Mouse (Mus musculus) cerebellum, adult (tissue): ENCODE measurements around the gene Pum3.
"Not testable (repeated sequence)": the region's sequence is repeated elsewhere in the genome, so short reads cannot be mapped to it uniquely, and the experiment has no call there.

Experiments
- ATAC-seq: cut with Nextera tagmentation; 2 replicates; pipeline ENCODE4 v1.9.2; 2017; ENCODE audit warnings: mild to moderate bottlenecking, moderate library complexity, mixed read lengths; ENCODE audit not compliant: insufficient number of reproducible peaks, low FRiP score, low TSS enrichment

Pum3 gene

GRCm38 (mm10) chr19:27395481-27395880 lies 34.1 kb downstream of the Pum3 start:
- no peak for ATAC-seq

GRCm38 (mm10) chr19:27394341-27394990 lies 35.2 kb downstream of the Pum3 start:
- ATAC-seq, result no peak

- ATAC-seq, result no peak
These were observed 37.2 kb downstream of the Pum3 start for GRCm38 (mm10) chr19:27392431-27392830.

- no peak for ATAC-seq
These were observed 38.3 kb downstream of the Pum3 start for GRCm38 (mm10) chr19:27391344-27391743.

GRCm38 (mm10) chr19:27389566-27389965 lies 40.1 kb downstream of the Pum3 start:
- ATAC-seq, result not testable (repeated sequence)

- ATAC-seq, result no peak
These were observed 44.3 kb downstream of the Pum3 start for GRCm38 (mm10) chr19:27385304-27385703.

- ATAC-seq, result no peak
These were observed 46.4 kb downstream of the Pum3 start for GRCm38 (mm10) chr19:27383266-27383665.

- ATAC-seq, result no peak
These were observed 47.5 kb downstream of the Pum3 start for GRCm38 (mm10) chr19:27382131-27382530.

GRCm38 (mm10) chr19:27379712-27380401 lies 49.8 kb downstream of the Pum3 start:
- ATAC-seq, result no peak

GRCm38 (mm10) chr19:27370784-27371183 lies 58.8 kb downstream of the Pum3 start:
- ATAC-seq, result no peak

- no peak for ATAC-seq
These were observed 59.5 kb downstream of the Pum3 start for GRCm38 (mm10) chr19:27370174-27370573.

- ATAC-seq, result no peak
These were observed 60.0 kb downstream of the Pum3 start for GRCm38 (mm10) chr19:27369461-27370135.

GRCm38 (mm10) chr19:27366113-27366746 lies 63.4 kb downstream of the Pum3 start:
- no peak for ATAC-seq

- no peak for ATAC-seq
These were observed 65.1 kb downstream of the Pum3 start for GRCm38 (mm10) chr19:27364521-27364931.

- ATAC-seq, result no peak
These were observed 65.7 kb downstream of the Pum3 start for GRCm38 (mm10) chr19:27363891-27364290.

- no peak for ATAC-seq
These were observed 69.2 kb downstream of the Pum3 start for GRCm38 (mm10) chr19:27360381-27360780.

GRCm38 (mm10) chr19:27351700-27352099 lies 77.9 kb downstream of the Pum3 start:
- no peak for ATAC-seq

- no peak for ATAC-seq
These were observed 83.1 kb downstream of the Pum3 start for GRCm38 (mm10) chr19:27346501-27346900.
